Mouse (Mus musculus) cerebellum, postnatal 14 days (tissue): Measurements from ENCODE around the gene Ms4a18.

ENCODE experiments used
- DNase-seq, 2 experiments: peaks; one replicate each; pipeline ENCODE4 v3.0.0; 2021; ENCODE audit warnings: mixed read lengths in 2 of 2

The Ms4a18 gene

DNA sequence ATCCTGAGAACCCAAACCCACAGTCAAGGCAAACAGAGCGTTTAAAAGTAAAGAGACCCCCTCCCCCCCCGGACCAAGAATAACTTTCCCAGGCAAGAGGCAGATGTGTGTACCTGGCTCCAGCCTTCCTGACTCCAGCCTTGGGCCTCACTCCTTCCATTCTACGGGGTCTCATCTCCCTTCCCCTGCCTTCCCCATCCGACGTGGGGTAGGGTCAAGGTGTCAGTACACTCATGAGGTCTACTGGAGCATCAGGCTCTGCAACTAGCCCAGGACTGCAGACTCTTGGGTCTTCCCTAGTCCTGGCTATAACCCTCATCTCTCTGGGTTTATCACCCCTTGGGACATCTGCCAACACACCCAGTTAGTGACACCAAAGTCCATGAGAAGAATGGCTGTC, 37.6 kb downstream of the Ms4a18 start:
- peak in 1 of 2 experiments; percentile 16 for DNase-seq

DNA sequence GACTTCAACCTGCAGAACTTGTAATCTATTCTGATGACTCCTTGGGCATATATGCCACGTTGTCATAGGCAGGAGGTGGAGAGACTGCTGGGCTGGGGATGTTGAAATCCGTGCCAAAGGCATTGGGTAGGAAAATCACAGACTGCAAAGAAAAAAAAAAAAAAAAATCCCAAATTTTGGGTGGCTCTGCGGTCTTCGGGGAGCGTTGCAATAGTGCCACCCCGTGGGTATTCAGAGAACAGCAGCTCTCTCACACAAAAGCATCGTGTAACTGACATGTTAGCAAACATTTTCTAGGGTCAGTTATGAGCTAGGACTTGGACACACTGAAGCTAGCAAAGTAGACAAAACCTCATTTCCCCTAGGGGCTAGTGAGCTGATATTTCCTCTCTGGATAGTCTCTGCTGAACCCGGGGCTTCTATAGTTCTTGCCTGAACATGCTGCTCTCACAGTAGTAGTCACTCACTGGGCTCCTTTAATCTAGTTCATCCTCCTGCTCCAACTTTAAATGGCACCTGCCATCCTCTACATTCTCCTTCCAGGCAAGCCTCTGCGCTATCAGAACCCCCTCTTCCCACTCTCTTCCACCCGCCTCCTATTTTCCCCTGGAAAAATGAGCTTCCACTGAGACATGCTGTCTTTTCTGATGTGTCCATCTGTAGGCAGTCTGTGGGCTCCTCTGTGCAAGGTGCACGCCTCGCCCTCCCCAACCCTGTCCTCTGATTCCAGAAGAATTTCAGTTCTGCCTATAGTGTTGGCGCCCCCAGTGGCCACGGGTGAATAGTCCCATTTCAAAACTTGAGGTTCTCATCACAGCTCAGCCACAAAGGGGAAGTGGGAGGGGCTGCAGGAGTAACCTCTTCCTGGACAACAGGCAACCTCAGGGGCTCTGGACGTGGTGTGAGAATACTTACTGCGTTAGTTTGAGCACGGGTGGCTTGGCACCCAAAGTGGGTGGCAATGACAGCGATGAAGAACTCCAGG, 38.4 kb downstream of the Ms4a18 start:
- DNase-seq: peak; percentile 83 to 92

DNA sequence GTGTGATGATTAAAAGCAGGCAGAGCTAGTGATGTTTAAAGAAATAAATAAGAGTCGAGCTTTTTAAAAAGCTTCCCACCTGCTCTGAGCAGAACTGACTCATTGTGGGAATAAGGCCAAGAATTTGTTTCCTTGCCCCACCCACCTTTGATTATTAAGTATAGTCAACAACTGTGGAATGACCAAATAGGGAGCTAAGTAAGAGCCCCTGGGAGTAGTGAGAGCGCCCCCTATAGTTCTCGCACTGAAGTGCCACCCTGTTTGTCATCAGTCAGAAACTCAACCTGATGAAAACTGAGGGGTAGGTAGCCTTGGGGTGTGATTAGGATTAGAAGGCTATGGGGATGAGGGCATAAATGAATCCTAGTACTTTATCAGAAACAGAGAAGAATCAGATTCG, 41.5 kb downstream of the Ms4a18 start:
- no peak for DNase-seq

DNA sequence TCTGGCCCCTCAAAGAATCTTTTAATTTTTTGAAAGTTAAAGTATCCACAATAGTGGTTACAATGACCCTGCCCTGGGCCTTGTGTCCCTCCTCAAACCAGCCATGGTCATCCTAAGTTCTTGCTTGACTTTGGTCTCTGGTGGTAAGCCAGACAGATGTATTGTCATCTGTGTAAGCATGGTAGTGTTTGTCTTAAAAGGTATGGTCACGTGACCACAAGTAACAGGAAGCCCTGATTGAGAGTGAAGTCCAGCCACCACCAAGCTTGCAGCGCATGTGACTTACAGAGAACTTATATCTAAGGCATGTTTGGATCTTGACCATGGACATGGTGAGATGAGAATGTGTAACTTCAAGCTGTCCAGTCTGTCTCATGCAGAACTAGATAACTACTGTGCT, 42.6 kb downstream of the Ms4a18 start:
- DNase-seq: no peak

DNA sequence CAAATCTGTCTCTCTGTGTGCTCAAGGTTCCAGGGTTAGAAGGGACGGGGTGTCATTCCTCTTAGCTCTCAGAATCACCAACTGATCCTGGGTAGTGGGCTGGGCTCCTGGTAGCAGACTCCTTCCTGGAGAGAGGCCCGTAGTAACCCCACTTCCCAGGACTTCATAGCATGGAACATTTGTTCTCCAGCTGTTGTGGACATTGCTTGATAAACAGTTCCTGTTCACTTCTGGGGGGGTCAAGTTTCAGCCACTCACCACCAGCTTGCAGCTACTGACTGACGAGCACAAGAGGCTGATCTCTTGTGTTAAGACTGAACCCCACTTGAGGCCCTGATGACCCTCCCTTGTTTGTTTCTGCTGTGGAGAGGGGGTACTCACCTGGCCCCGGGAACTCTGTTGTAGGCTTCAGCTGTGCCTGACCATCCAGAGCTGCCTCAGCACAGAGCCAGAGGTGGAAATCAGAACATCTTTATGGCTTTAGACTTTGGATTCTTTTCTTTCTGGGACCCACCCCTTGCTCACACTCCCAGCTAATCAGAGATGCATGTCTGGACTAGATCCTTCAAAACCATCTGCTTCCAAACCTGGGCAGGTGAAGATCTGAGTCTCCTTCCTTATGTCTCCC, 43.5 kb downstream of the Ms4a18 start, which contains the start of gene Ms4a10:
Gene Ms4a10, minus strand, starts transcription at position 433 of the 628 bp plus-strand sequence.
- no peak for DNase-seq

DNA sequence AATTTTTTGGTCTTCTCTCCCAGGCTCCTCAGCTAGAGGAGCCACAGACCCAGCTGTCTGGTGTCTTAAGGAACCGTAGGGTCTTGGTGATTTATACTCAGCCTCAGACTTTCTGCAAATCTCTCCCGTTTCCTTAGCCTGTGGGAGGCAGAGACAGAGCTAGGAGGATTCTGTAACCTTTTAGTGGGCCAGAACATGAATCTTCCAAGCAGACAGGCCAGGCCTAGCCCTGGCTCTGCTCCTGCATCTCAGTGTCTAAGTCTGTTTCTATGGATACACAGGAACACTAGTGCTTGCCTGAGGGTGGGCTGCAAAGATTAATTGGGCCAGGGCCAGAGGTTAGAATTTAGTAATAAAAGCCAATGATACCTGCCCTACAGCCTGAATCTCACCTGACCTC, 44.6 kb downstream of the Ms4a18 start:
- DNase-seq: no peak

DNA sequence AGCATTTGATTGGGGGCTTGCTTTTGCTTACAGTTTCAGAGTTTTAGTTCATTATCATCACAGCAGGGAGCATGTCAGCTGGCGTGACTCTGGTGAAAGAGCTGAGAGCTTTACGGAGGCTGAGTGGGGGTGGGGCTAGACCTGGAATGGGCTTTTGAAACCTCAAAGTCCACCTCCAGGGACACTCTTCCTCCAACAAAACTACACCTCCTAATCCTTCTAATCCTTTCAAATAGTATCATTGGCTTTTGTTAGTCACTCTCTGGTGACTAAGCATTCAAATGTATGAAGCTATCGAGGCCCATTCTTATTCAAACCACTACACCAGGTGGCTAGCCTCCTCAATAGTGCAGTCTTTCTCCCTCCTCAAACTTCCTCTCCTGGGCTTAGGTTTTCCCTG, 45.2 kb downstream of the Ms4a18 start:
- no peak for DNase-seq

DNA sequence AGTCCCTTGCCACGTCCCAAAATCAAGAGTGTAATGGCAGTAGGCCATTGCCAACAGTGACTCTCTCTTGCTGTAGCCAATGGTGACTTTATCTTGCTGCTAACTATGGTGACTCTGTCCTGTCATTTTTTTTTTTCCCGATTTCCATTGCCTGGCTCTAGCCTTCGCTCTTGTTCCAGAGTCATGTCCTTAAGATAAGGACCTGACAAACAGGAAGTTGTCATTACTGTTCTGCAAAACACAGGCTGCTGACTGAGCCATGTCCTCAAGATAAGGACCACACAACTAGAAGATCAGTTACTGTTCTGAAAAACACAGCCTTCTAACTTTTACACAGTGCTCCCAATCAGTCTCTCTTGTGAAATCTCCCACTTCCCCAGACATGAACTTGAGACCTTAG, 47.4 kb downstream of the Ms4a18 start:
- no peak for DNase-seq

DNA sequence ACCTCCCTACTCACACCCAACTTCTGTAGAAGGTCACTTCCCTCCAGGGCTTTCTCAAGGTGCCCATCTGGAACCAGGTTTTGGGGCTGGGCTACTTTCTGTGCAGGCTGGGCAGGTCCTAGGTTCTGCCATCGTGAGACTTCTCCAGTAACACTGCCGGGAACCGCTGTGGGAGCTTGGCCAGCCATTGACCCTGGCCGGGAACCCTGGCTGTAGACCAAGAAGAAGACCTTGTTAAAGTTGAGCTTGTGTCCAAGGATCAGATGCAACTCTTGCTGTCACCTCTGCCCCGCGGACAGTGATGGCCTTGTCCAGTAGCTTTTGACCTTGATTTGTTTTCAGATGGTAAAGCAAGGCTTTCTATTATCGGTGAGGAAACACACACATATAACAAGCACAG, 49.3 kb downstream of the Ms4a18 start:
- DNase-seq: no peak

DNA sequence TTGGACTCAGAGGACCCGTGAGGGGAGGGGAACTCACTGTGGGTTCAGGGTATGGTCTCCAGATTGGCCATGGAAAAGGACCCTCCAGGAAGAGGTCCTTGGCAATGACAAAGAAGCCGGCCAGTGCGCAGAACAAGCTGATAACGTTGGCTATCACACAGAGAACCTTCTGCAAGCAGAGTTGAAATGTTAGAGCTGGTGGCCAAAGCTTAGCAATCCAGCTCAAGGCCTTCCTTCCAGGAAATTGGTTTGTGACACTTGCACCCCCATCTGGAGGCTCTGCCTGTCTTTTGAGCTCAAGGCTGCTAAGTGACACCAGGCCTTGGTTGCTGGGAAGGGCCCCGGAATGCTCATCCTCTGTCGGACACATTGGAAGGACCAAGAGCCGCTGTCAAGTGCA, 52.1 kb downstream of the Ms4a18 start:
- DNase-seq: no peak

DNA sequence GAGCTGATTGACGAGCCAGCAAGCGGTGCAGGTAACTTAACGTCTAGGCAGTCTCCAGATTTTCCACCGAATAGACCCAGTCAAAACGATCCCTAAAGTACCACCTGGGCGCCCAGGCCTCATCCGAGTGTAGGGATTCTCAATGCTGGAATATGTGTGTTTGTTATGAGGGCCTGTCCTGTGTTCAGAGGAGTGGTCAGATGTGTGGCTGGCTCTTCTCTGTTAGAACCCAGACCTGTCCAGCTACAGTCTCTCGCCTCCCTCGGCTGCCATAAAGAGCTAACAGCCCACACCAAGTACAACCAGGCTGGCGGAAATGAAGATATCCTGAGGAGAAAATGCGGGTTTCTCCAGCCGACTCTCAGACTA, 57.9 kb downstream of the Ms4a18 start:
- DNase-seq: no peak

DNA sequence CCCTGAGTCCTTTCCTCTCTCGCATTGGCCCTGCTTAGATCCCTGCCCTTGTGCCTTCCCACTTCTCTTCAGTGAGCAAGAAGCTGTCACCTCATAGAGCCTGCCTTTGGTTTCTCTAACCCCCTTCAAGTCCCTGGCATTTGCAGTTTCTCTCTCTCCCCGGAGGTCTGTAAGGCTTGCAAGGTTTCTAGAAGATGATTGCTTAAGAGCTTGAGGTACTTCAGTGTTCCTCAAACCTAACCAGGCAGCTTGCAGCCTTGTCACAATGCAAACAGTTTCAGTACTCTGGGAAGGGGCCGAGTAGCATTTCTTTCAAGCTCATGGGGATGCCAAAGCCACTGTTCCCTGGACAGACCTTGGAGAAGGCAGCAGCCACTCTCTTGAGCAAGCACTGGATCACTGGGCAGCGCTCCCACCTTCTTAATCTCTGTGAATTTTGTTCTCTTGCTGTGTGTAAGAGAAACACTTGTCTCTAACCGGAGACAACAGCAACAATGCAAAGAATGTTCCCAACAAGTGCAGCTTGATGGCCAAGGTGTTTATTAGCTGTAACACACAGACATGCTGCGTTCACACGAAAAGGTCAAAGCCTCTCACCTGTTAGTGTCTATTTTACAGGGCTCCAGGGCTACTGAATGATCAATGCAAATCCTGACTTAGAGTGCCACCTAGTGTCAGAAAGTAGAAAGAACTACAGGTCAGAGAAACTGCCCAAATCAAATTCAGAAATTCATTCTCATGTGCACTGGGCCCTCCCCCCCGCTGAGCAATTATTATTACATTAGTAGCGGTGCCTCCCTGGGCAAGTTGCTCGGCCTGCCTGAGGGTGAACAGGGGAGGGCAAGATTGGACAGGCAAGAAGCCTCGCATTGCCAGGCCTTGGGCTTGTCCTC, 58.5 kb downstream of the Ms4a18 start:
- peak; percentile 82 to 84 for DNase-seq

DNA sequence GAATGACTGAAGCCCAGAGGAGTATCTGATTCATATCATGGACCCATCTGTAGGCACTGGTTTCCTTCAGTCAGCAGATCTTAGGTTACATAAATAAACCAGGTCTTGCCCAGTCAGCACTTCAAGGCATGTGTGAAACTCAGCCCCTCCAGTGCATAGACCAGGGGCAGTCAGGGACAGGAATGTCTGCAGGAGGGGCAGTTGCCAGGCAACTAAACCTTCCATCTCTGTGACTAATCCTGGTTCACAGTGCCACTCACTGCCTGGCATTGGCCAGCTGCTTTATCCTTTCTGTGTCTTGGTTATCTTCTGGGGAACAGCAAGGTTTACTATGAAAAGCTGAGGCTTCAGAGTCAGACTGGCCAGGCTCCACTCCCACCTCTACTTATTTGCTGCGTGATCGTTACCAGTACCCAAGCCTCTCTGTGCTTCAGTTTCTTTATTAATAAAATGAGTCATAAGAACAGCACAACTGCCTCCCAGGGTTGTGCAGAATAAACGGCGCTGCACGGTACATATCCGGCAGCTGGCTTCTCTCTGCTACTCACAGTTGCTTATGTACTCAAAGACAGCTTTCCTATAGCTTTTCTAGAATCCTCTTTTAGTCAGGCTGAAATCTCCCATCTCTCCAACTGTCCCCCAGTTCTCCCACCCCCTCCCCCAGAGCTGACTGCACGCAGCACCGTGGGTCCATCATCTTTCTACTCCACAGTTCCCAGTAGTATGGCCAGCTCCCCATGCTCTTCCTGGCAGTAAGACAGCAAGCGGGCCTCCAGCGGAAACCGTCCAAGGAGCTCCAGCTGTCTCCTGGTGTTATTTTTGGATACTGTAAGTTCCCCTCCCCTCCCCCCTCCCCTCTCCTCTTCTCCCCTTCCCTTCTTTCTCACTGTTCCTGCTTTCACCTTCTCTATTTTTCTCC, 65.6 kb downstream of the Ms4a18 start:
- DNase-seq: peak; percentile 34 to 48

DNA sequence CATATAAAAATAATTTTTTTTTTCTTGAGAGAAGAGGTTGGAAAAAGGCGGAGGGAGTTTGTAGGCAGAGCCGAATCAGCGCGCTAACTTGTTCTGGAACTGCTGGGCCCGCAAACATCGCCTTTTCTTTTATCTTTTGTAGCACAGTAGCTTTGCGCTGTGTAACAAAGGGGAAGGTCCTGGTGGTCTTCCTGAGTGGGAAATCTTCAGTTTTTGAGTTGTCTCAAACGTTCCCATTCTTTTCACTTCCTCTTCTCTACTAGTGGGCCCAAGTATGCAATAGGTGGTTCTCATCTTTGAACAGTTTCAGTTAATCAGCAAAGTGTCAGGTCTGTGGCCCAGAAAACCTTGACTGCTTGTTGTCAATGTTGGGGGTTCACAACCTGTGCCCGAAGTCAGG, 68.3 kb downstream of the Ms4a18 start:
- no peak for DNase-seq

DNA sequence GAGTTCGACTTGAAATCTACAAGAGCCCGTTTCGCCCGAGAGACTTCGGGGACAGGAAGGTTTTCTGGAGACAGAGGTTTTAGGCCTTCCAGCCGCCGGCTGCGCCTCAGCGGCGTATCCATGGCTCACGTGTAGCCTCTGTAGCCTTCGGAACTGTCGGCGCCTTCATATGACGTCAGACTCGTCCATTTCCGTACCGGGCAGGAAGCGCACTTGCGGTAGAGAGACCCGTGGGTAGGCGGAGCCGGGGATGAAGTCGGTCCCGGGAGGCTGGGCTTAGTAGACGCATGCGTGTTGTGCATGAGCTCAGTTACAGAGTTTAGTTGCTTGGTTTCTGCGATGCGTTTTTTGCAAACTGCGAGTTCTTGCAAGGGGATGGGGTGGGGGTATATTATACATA, 68.7 kb downstream of the Ms4a18 start, which contains the start of gene Ccdc86:
Gene Ccdc86, minus strand, starts transcription at position 155 of the 400 bp plus-strand sequence.
- DNase-seq: peak; percentile 96 to 97

DNA sequence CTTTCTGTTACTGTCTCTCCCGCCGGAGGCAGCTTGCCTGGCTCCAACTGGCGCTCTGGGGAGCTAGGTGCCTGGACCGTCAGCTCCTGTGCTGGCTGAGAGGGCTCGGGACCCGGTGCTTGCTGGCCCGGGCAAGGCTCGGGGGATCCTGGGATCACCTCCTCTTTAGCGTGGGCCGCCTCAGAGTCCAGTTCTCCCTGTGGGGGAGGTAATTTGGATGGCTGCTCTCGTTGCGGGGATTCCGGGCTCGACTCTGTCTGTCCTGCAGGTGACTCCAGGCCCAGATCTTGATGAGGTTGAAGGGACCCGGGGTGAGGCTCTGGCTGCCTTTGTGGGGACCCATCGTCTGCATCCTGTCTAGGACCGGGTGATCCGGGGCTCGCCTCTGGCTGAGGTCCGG, 69.4 kb downstream of the Ms4a18 start:
- DNase-seq: peak in 1 of 2 experiments; percentile 29

DNA sequence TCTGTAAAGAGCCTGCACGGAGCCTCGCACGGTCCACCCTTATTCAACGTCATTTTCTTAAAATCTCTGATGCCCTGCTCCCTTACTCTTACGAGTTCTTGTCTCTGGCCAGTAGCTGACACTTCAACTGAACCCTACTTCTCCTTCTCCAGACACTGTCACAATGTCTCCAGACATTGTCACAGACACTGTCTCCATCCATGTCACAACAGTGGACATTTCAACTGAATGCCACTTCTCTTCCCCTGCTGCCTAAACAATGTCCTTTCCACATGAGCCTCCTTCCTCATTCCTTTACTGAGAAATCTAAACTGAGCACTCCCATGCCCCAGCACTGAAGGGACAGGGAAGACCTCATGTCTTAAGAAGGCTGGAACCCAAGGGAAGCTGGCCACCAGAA, 70.6 kb downstream of the Ms4a18 start:
- no peak for DNase-seq
